9 mouse cellular contexts compared by ENCODE assay signal in the genomic region with DNA sequence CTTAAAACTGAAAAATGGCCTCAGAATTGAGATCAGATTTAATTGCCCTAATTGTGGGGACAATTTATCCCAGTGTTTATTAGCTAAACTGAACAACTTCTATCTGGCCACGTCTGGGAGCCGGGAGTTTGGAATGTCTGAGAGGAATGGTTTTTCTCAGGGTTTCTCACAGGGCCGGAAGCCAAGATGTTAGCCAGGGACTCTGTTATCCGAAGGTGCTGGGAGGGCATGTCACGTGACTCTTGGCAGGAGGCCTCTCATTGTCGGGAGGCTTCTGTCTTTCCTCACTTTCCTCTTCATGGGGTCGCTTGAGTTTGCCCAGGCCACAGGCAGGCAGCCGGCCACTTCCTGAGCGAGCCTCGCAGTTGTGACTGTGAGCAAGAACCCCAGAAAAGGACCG. TPM values are rescaled to one million over a fixed set of nuclear protein-coding genes. Genes with fewer than 3 reads are reported as not detected.
DNase-seq lines count a peak whose midpoint lies in the region; ATAC-seq and TF ChIP-seq lines count a peak whose summit lies in the region.
"Had no signal": no experiment of that assay in that cellular context is flagged by ENCODE, and none has a peak within 500 bp of the region (broad histone marks: within the 10 kb centered on the region; RNA-seq: fewer than 3 reads in every experiment).

No protein-coding gene starts in this region.

- DNase-seq in lung, embryonic 14.5 days: peak; percentile 78
- DNase-seq in lung, postnatal 25 days (ENCODE audit: low spot score): no peak
- peak; percentile 62 to 68 for DNase-seq in heart, adult 2 months
- DNase-seq in neural tube, embryonic 10.5 days (ENCODE audit: extremely low spot score, low spot score): peak; percentile 35
- DNase-seq in gastrocnemius, postnatal 4 days (ENCODE audit: low spot score in 2 of 2): no peak
- no peak for DNase-seq in right cerebral cortex, postnatal 25 days

- H3K9me3 ChIP-seq in lung, embryonic 14.5 days (ENCODE audit: low read depth, low read length): no peaks in the 10 kb centered on the region
- no peaks in the 10 kb centered on the region for H3K9me3 ChIP-seq in kidney, embryonic 14.5 days (ENCODE audit: control insufficient read depth, low read length)

- H3K4me3 ChIP-seq in lung, embryonic 14.5 days (ENCODE audit: low read depth, low read length): no peak overlapping the region
- no peak overlapping the region for H3K4me3 ChIP-seq in heart, adult 2 months
- H3K4me3 ChIP-seq in kidney, embryonic 14.5 days (ENCODE audit: low read length): no peak overlapping the region

- H3K4me1 ChIP-seq in lung, embryonic 14.5 days (ENCODE audit: insufficient read depth): no peaks in the 10 kb centered on the region; the same call in 1 of the 2 replicates
- peaks cover 9% of the 10 kb centered on the region for H3K4me1 ChIP-seq in heart, adult 2 months (ENCODE audit: control insufficient read depth, insufficient read depth, low read length)
- H3K4me1 ChIP-seq in kidney, embryonic 14.5 days (ENCODE audit: control insufficient read depth, insufficient read depth, low read length): peaks cover 5% of the 10 kb centered on the region

- 0 out of 2 replicates have a peak overlapping the region, but pooled peaks have one; percentile 22 for H3K27ac ChIP-seq in lung, embryonic 14.5 days (ENCODE audit: low read depth)
- peak overlapping the region; percentile 28 for H3K27ac ChIP-seq in heart, adult 2 months
- H3K27ac ChIP-seq in kidney, embryonic 14.5 days (ENCODE audit: low read depth, low read length): 0 out of 2 replicates have a peak overlapping the region, but pooled peaks have one; percentile 7

- no peak overlapping the region for H3K9ac ChIP-seq in lung, embryonic 14.5 days
- no peak overlapping the region for H3K9ac ChIP-seq in heart, adult 2 months (ENCODE audit: low read depth, low read length)
- no peak overlapping the region for H3K9ac ChIP-seq in kidney, embryonic 14.5 days (ENCODE audit: low read depth, low read length)

- intact Hi-C loops in heart, adult 2 months (cut with DNase I): no loop called here

- H3K36me3 ChIP-seq in lung, embryonic 14.5 days (ENCODE audit: insufficient read depth): no peaks in the 10 kb centered on the region
- no peaks in the 10 kb centered on the region for H3K36me3 ChIP-seq in heart, adult 2 months (ENCODE audit: control insufficient read depth, insufficient read depth, low read length)
- H3K36me3 ChIP-seq in kidney, embryonic 14.5 days (ENCODE audit: control insufficient read depth, insufficient read depth, low read length): no peaks in the 10 kb centered on the region
- H3K36me3 ChIP-seq: G1E had no signal

- TF ChIP-seq EP300 in heart, adult 2 months (IDR thresholded peaks at IDR 0.05; ENCODE audit: insufficient read depth, low read depth, low read length): peak; percentile 76; the same call in 1 of the 2 replicates

- no peaks in the 10 kb centered on the region for H3K79me2 ChIP-seq in heart, adult 2 months (replicated peaks; ENCODE audit: control insufficient read depth, insufficient read depth, low read length)

- TF ChIP-seq CTCF in lung, embryonic 14.5 days (IDR thresholded peaks at IDR 0.05; ENCODE audit: low read depth): no peak
- no peak for TF ChIP-seq CTCF in heart, adult 2 months (IDR thresholded peaks at IDR 0.05)

- TF ChIP-seq POLR2A in heart, adult 2 months (IDR thresholded peaks at IDR 0.05; ENCODE audit: insufficient read depth, low read depth, low read length): no peak

- WGBS in lung, embryonic 14.5 days: 4% methylated on average over 11 of the region's 11 CpGs
- WGBS in heart, adult 2 months: 16% methylated on average over 11 of the region's 11 CpGs
- WGBS in kidney, embryonic 14.5 days: 13% methylated on average over 11 of the region's 11 CpGs

- no peaks in the 10 kb centered on the region for H3K27me3 ChIP-seq in lung, embryonic 14.5 days (ENCODE audit: insufficient read depth, low read length)
- no peaks in the 10 kb centered on the region for H3K27me3 ChIP-seq in heart, adult 2 months (ENCODE audit: control insufficient read depth, insufficient read depth, low read length)
- no peaks in the 10 kb centered on the region for H3K27me3 ChIP-seq in kidney, embryonic 14.5 days (ENCODE audit: control insufficient read depth, insufficient read depth, low read length)

- peak overlapping the region; percentile 15; the same call in 1 of the 2 replicates for H3K4me2 ChIP-seq in lung, embryonic 14.5 days
- no peak overlapping the region; the same call in 1 of the 2 replicates for H3K4me2 ChIP-seq in kidney, embryonic 14.5 days (replicated peaks; ENCODE audit: low read depth, low read length)

- peak; percentile 56; the same call in 1 of the 2 replicates for ATAC-seq in lung, embryonic 14.5 days (ENCODE audit: insufficient read depth)
- peak; percentile 32; the same call in 1 of the 2 replicates for ATAC-seq in kidney, embryonic 14.5 days (ENCODE audit: low FRiP score, low TSS enrichment)
- ATAC-seq in inflammation-experienced regulatory T-cells, adult 6 months: no peak

RNA-seq across cellular contexts. Expression of gene Rgs3, which starts 31.7 kb away (rescaled TPM):
- polyA plus RNA-seq in lung, embryonic 14.5 days (2014; fragmentation: Nextera tagmentation; extraction: Ambion mirVana): 37.0 and 39.0 TPM in 2 replicates
- 10 to 100 TPM; 23.5 to 33.7 TPM for total RNA-seq in heart, adult 2 months (2021)
- polyA plus RNA-seq in heart, adult 2 months (2012; rRNA removed): 48.1 and 49.4 TPM in 2 replicates
- polyA plus RNA-seq in kidney, embryonic 14.5 days (2014; fragmentation: Nextera tagmentation; extraction: Ambion mirVana): 42.0 and 45.7 TPM in 2 replicates
- total RNA-seq in gastrocnemius, postnatal 4 days (2021): 10 to 100 TPM; 36.9 to 44.0 TPM
- 10 to 100 TPM; 50.8 to 68.5 (median 62.7) TPM for polyA plus RNA-seq in inflammation-experienced regulatory T-cells, adult 6 months (2017; shearing (Covaris generic))
- polyA plus RNA-seq: G1E had no signal

Comparison
In these comparisons a context has a peak if more than half of its experiments do, and no peak if none do; other contexts are left out.
1. DNase-seq: peak in lung, embryonic 14.5 days (single experiment), heart, adult 2 months (2 of 2) and neural tube, embryonic 10.5 days (single experiment); none in lung, postnatal 25 days (single experiment), gastrocnemius, postnatal 4 days (0 of 2) and right cerebral cortex, postnatal 25 days (single experiment).
2. Peak in every context shown above with its lines, with median percentiles within 50 percentile points of each other: H3K27ac ChIP-seq.